Mouse (Mus musculus) cerebellum, adult 8-10 months (tissue): ENCODE results near the gene Cyp2c65.
"Not testable (repeated sequence)": the region's sequence is repeated elsewhere in the genome, so short reads cannot be mapped to it uniquely, and the experiment has no call there.

Experiments used
- DNase-seq: peaks from one replicate; pipeline ENCODE4 v3.0.0; 2022

The Cyp2c65 gene

GRCm38 (mm10) chr19:39060719-39061118 is at the start of gene Cyp2c65:
TSS of gene Cyp2c65 (plus strand) at chr19:39061015.
- no peak for DNase-seq

GRCm38 (mm10) chr19:39057928-39058327 is 2.9 kb upstream of the Cyp2c65 start:
- no peak for DNase-seq

- not testable (repeated sequence) for DNase-seq
Observed at GRCm38 (mm10) chr19:39098779-39099178, 38.0 kb downstream of the Cyp2c65 start.

GRCm38 (mm10) chr19:39113644-39114043 is 52.8 kb downstream of the Cyp2c65 start, which contains the start of gene Cyp2c66:
TSS of gene Cyp2c66 (plus strand) at chr19:39113898.
- DNase-seq: no peak
